In the genomic region with DNA sequence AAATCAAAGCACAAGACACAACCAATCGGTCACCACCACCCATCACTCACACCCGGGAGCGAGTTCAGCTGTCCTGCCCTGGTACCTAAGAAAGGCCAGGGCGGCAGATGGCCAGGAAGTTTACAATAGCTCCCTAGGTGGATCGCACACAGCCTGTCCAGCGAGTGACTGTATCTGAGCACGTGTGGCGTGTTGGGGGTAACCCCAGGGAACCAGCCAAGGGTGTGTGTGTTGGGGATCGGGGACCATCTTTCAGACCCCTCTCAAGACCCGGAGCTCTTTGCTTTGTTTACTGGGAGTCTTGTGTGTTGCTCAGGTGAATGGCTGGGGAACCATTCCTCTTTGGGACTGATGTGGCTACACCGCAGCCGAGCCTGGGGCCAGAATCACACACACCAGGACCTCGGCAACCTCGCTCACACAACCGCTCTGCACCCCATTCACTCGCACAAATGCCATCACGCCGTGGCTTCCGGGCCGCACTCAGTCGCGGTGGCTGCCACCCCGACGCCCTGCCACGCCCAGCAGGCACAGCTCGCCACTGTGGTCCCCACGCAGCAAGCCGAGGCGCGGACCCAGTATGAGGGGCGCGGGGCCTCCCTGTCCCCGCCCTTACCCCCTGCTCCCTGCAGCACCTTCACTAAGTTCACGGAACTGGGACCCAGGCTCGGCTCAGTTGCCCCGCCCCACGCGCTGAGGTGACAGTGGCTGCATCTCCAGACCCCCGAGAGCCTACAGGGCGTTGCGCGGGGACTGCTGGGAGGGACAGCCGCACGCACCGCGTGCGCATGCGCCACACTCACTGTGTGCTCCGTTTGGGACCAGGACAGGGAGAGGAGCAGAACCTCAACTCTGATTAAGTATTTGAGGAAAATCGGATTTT, we compare ENCODE assay signal across 8 mouse cellular contexts. TPM values are rescaled to one million over a fixed set of nuclear protein-coding genes. Genes with fewer than 3 reads are reported as not detected.
DNase-seq lines count a peak whose midpoint lies in the region; ATAC-seq and TF ChIP-seq lines count a peak whose summit lies in the region.

Zfp82 (minus strand) TSS at position 755 of the 883 bp plus-strand sequence.

- peak within 1 kb of the TSS; percentile 78 for H3K4me3 ChIP-seq in embryonic facial prominence, embryonic 12.5 days
- peak within 1 kb of the TSS; percentile 70 for H3K4me3 ChIP-seq in kidney, adult 2 months (ENCODE audit: insufficient read depth, low read depth, low read length)

- H3K36me3 ChIP-seq in embryonic facial prominence, embryonic 12.5 days = peaks cover 32% of the 10 kb centered on the region
- no peaks in the 10 kb centered on the region for H3K36me3 ChIP-seq in kidney, adult 2 months (ENCODE audit: control insufficient read depth, insufficient read depth, low read length)

- H3K27ac ChIP-seq in embryonic facial prominence, embryonic 12.5 days = peak within 1 kb of the TSS; percentile 60; the same call in 1 of the 2 replicates
- no peak within 1 kb of the TSS for H3K27ac ChIP-seq in kidney, adult 2 months (ENCODE audit: insufficient read depth, low read depth, low read length)

- H3K4me2 ChIP-seq in embryonic facial prominence, embryonic 12.5 days (replicated peaks) = peak within 1 kb of the TSS; percentile 85

- no peaks in the 10 kb centered on the region for H3K4me1 ChIP-seq in embryonic facial prominence, embryonic 12.5 days
- no peaks in the 10 kb centered on the region for H3K4me1 ChIP-seq in kidney, adult 2 months (ENCODE audit: control insufficient read depth, insufficient read depth, low read length)

- WGBS in embryonic facial prominence, embryonic 12.5 days = under 1% methylated on average over 50 of the region's 50 CpGs
- under 1% methylated on average over 50 of the region's 50 CpGs for WGBS in kidney, adult 2 months

- peak within 1 kb of the TSS; percentile 78 for H3K9ac ChIP-seq in embryonic facial prominence, embryonic 12.5 days

- ATAC-seq in embryonic facial prominence, embryonic 12.5 days (ENCODE audit: insufficient number of reproducible peaks, insufficient read depth, low FRiP score, low TSS enrichment) = peak; percentile 68
- peak; percentile 73; the same call in 1 of the 2 replicates for ATAC-seq in monocyte, adult 5-6 weeks (replicated peaks; ENCODE audit: insufficient number of reproducible peaks, low FRiP score, low TSS enrichment, poor library complexity, severe bottlenecking)

- H3K9me3 ChIP-seq in embryonic facial prominence, embryonic 12.5 days = no peaks in the 10 kb centered on the region

- H3K27me3 ChIP-seq in embryonic facial prominence, embryonic 12.5 days = no peaks in the 10 kb centered on the region
- no peaks in the 10 kb centered on the region for H3K27me3 ChIP-seq in kidney, adult 2 months (replicated peaks; ENCODE audit: control insufficient read depth, insufficient read depth, low read length)

- TF ChIP-seq POLR2A in kidney, adult 2 months (IDR thresholded peaks at IDR 0.05; ENCODE audit: low read depth, low read length) = no peak

- DNase-seq in 416B (ENCODE audit: low read depth) = peak; percentile 71
- peak; percentile 89 to 91 for DNase-seq in adrenal gland, postnatal 36 days
- peak; percentile 87 to 88 for DNase-seq in heart, adult 18-20 months
- DNase-seq in kidney, adult 2 months = peak; percentile 81
- DNase-seq in liver = peak; percentile 92
- DNase-seq in spleen, postnatal 36 days (ENCODE audit: low spot score in 2 of 2) = peak; percentile 84 to 86

- no peak for TF ChIP-seq CTCF in kidney, adult 2 months (conservative IDR thresholded peaks at IDR 0.05; ENCODE audit: insufficient read depth, insufficient read length, low read depth, low read length)

RNA-seq across cellular contexts. Expression of gene Zfp82, which starts in this region (rescaled TPM):
- 1 to 10 TPM; 1.7 to 2.0 TPM for total RNA-seq in adrenal gland, postnatal 36 days (2021)
- 5.2 and 7.7 TPM in 2 replicates for polyA plus RNA-seq in embryonic facial prominence, embryonic 12.5 days (2016; fragmentation: Nextera tagmentation; extraction: Ambion mirVana)
- 1 to 10 TPM; 3.0 to 3.1 TPM for total RNA-seq in heart, adult 18-20 months (2021)
- 0.29 and 0.42 TPM in 2 replicates for polyA plus RNA-seq in kidney, adult 2 months (2012; rRNA removed)
- 3.8 to 9.1 TPM (median 4.3 TPM) in 3 replicates for total RNA-seq in monocyte, adult 5-6 weeks (2017)

Comparison
In these comparisons a context has a peak if more than half of its experiments do, and no peak if none do; other contexts are left out.
1. Peak in DNase-seq and H3K4me3 ChIP-seq in kidney, adult 2 months; RNA of the gene not detected or under 1 TPM.